Mouse (Mus musculus): ENCODE results near the gene Galnt3.

Gene Galnt3

DNA sequence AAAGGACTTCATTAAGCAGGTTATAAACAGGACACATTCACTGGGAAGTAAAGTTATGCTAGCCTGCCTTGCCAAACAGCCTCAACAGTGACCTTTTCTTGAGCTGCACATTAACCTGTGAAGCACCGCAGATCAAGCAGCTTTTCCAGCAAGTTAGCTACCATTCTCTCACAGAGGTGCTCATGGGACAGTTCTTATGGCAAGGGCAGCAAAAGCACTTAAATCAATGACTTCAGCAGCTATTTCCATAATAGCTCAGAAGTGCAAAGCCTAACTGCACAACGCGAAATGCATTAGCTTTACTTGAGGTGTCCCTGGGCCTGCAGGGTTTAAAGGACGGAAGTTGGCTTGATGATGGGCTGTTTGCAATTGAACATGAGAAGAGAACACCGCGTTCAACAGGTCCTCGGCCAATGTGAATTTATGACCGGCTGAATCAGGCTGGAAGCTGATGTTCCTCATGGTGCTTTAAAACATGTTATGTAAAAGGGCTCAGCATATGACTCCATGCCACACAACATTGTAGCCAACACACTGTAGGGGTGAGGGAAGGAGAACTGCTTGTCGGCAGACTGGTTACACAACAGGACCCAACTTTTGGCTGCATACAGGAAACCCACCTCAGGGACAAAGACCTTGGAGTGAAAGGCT is 16.8 kb downstream of the Galnt3 start:
- no peak for DNase-seq (ENCODE audit: inconsistent ontology term)

GRCm38 (mm10) chr2:66103740-66104436 is 20.9 kb downstream of the Galnt3 start:
- no peak for DNase-seq (ENCODE audit: inconsistent ontology term)

GRCm38 (mm10) chr2:66101686-66102304 is 23.0 kb downstream of the Galnt3 start:
- DNase-seq (ENCODE audit: inconsistent ontology term): no peak

GRCm38 (mm10) chr2:66100671-66101351 is 24.0 kb downstream of the Galnt3 start:
- DNase-seq (ENCODE audit: inconsistent ontology term): no peak

GRCm38 (mm10) chr2:66100239-66100638 is 24.6 kb downstream of the Galnt3 start:
- no peak for DNase-seq (ENCODE audit: inconsistent ontology term)

DNA sequence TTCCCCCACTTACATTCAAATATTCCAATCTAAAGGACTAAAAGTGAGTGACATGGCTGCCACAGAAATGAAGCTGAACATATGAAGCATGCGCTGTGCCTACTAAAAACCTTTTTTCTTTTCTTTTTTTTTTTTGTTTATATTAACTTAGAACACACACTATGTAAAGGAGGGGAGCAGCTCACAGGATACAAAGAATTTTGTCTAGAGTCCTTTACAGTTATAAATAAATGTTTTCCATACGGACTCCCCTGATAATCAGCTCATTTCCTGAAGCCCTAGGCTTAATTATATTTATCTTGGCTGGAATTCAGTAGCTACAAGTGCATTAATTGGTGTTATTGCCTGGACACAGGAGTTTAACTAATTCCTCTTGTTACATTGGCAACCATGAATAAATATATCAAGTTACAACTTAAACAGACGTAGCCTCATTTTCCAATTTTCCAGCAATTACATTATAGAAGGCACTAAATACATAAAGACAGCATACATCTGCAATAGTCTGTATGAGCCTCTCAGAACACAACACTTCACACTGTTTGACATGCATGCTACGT is 30.1 kb downstream of the Galnt3 start:
- peak; percentile 49 for DNase-seq (ENCODE audit: inconsistent ontology term)

- no peak for DNase-seq (ENCODE audit: inconsistent ontology term)
Measured at GRCm38 (mm10) chr2:66091296-66091695, 33.5 kb downstream of the Galnt3 start.

- DNase-seq (ENCODE audit: inconsistent ontology term): peak; percentile 73
Measured at GRCm38 (mm10) chr2:66081876-66082275, 42.9 kb downstream of the Galnt3 start.

- DNase-seq (ENCODE audit: inconsistent ontology term): no peak
Measured at GRCm38 (mm10) chr2:66080731-66081130, 44.1 kb downstream of the Galnt3 start.

- no peak for DNase-seq (ENCODE audit: inconsistent ontology term)
Measured at GRCm38 (mm10) chr2:66069454-66069853, 55.3 kb downstream of the Galnt3 start.

DNA sequence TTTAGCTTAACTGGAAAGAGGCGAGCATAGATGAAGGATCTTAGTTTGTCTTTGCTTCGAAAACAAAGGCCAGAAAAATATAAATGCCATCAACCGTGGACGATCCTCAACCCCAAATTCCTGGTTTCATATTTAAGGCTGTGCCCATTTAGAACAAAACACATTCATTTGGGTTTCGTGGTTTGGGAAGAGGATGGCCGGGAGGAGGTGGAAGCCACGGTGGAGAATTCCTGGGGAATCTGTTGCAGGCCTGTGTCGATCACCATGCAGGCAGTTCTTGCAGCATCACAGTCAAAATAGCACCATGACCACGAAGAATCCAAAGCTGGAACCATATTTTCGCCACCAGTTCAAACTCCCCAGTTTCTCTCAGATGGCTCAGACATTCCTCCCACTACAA is 61.5 kb downstream of the Galnt3 start:
- DNase-seq (ENCODE audit: inconsistent ontology term): peak; percentile 91

- no peak for DNase-seq (ENCODE audit: inconsistent ontology term)
Measured at GRCm38 (mm10) chr2:66044405-66045089, 80.2 kb downstream of the Galnt3 start.

- peak; percentile 11 for DNase-seq (ENCODE audit: inconsistent ontology term)
Measured at GRCm38 (mm10) chr2:66043441-66044404, 81.1 kb downstream of the Galnt3 start.

DNA sequence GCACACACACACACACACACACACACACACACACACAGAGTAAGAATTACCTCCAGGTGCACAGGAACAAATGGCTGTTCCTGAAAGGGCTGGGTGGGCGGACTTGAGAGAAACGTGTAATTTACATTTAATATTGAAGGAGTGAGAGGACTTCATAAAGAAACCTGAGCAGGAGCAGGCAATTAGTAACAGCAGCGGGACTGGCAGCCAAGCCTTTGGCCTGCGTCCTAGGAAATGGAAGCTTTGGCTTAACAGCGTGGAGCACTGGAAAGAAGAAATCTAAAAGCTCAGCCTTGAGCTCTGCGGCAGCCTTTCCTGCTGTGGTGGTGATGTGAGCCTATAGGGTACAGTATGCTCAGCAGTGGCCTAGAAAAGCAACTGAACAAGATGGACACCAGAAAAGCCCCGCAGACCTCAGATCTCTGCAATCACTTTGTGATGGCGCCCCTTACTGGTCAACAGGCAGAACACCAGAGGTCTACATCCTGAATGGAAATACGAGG is 82.8 kb downstream of the Galnt3 start:
- peak; percentile 78 for DNase-seq (ENCODE audit: inconsistent ontology term)

DNA sequence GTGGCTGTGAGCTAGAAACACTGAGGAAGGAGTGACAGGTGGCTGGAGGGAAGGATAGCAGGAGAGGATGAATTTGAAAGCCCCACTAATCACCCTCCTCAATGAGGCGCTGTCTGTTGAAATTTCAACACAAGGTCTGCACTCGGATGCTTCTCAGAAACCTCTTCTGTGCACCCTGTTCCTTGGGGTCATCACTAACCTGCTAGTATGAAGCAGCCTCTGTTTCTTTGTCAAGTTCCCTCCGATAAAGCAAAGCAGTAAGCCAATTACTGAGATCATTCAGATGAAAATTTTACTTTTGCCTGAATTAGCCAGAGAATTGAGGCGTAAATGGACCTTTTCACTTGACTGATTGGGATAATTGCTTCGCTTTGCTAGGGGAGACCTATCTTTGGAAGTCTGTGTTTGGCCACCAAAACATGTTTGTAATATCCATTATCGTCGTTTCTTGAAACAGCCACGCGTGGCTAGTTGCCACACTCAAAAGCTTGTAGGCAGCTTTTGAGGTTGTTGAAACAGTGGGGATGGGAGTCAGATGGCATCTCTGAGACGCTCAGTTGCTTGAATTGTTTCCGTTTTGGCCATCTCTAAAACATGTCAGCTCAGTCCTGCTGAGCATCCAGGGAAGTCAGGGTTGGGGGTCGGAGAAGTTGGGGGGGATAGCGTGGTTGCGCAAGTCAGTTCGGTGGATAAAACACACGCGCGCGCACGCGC is 83.4 kb downstream of the Galnt3 start:
- peak; percentile 95 for DNase-seq (ENCODE audit: inconsistent ontology term)

GRCm38 (mm10) chr2:66040611-66041010 is 84.2 kb downstream of the Galnt3 start:
- DNase-seq (ENCODE audit: inconsistent ontology term): no peak

GRCm38 (mm10) chr2:66034907-66035679 is 89.7 kb downstream of the Galnt3 start:
- DNase-seq (ENCODE audit: inconsistent ontology term): no peak
